Mouse (Mus musculus) heart, adult 2 months (tissue): Measurements from ENCODE around the gene Plcb3. TPM values are rescaled to one million over a fixed set of nuclear protein-coding genes. Genes with fewer than 3 reads are reported as not detected.

Experiments used
- DNase-seq, 2 experiments: peaks; one replicate each; pipeline ENCODE4 v3.0.0; 2021
- H3K27ac ChIP-seq: fragments of 200-600 bp; 2 replicates; pipeline ENCODE4 v1.8.1; 2022
- H3K27me3 ChIP-seq: fragments of 200-500 bp; 2 replicates; pipeline ENCODE4 v1.6.1; 2012; ENCODE audit warnings: mild to moderate bottlenecking, low read length, inconsistent platforms, mixed read lengths; ENCODE audit not compliant: control insufficient read depth, insufficient read depth
- H3K36me3 ChIP-seq: fragments of 200-500 bp; 2 replicates; pipeline ENCODE4 v1.6.1; 2012; ENCODE audit warnings: low read length, inconsistent platforms; ENCODE audit not compliant: control insufficient read depth, insufficient read depth
- H3K4me1 ChIP-seq: fragments of 200-500 bp; 2 replicates; pipeline ENCODE4 v1.6.1; 2011; ENCODE audit warnings: low read length; ENCODE audit not compliant: control insufficient read depth, insufficient read depth
- H3K4me3 ChIP-seq: fragments of 200-600 bp; 2 replicates; pipeline ENCODE4 v1.8.1; 2022
- H3K79me2 ChIP-seq: fragments of 200-500 bp; replicated peaks from 2 replicates; pipeline ENCODE4 v1.6.1; 2012; ENCODE audit warnings: mild to moderate bottlenecking, inconsistent platforms, low read length, moderate library complexity, mixed read lengths; ENCODE audit not compliant: control insufficient read depth, insufficient read depth
- H3K9ac ChIP-seq: fragments of 200-500 bp; 2 replicates; pipeline ENCODE4 v1.6.1; 2012; ENCODE audit warnings: low read depth, mild to moderate bottlenecking, control low read depth, inconsistent platforms, low read length, mixed read lengths
- CTCF ChIP-seq: fragments of 200-600 bp; IDR thresholded peaks from 2 replicates; pipeline ENCODE4 v1.8.1; 2022; ENCODE audit warnings: antibody characterized with exemption, mild to moderate bottlenecking, moderate library complexity
- EP300 ChIP-seq: fragments of 200-500 bp; IDR thresholded peaks from 2 replicates; pipeline ENCODE4 v1.6.1; 2011; ENCODE audit warnings: low read depth, low read length, control low read depth; ENCODE audit not compliant: insufficient read depth
- POLR2A ChIP-seq: fragments of 200-500 bp; IDR thresholded peaks from 2 replicates; pipeline ENCODE4 v1.6.1; 2011; ENCODE audit warnings: mild to moderate bottlenecking, low read depth, low read length, control low read depth; ENCODE audit not compliant: insufficient read depth
- WGBS: fragments of 180-500 bp; shearing (Covaris S2); methylation state at CpG from one replicate; pipeline ENCODE4 v1.1.7; 2018; 5-methylcytosine and 5-hydroxymethylcytosine counted together
- intact Hi-C: fragments of 180-260 bp; cut with DNase I; formaldehyde crosslinking; loops from one replicate; pipeline ENCODE4 v1.15.1; 2025
- polyA plus RNA-seq: library from polyadenylated mRNA; depleted of rRNA; stranded (reverse); fragments of >200 nt; gene quantifications from 2 replicates; pipeline ENCODE4 v1.2.3, GENCODE M21; 2012
- total RNA-seq, 2 experiments: library from RNA; stranded (reverse); gene quantifications; 2 replicates each; pipeline ENCODE4 v1.2.3; 2021

Plcb3 gene
- total and polyA plus RNA-seq, 3 experiments, result 14.6 to 27.5 (median 15.2) TPM

DNA sequence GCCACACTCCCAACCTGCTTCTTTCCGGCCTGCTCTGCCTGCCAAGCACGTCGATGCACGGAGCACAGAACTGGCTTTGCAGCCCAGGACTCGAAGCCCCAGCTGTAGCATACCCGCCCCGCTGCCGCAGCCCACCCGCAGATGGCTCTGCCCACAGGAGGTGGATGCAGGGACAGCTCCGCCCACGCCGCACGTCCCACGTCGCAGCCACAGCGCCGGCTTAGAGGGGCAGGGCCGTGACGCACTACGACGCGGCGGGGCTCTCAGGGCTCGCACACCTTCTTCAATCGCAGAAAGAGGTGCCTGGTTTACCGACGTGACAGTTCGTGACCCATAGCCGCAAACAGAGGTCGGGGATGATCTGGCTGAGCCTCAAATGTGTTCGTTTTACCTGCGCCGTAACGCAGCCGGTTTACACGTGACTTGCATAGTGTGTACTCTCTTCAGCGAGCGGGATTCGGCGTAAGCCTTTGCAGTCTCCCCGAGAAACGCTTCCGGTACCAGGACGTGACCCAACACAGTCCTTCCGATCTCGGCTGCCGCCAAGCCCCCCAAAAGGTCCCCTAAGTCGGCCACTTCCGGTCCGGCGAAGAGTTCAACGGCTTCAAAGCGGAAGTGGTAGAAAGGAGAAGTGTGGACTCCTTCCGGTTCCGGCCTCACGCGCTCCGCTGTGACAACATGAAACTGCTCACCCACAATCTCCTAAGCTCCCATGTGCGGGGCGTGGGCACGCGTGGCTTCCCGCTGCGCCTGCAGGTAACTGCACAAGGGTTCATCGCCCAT is 66.6 kb downstream of the Plcb3 start, which contains the start of the genes Trmt112 and Prdx5:
TSS of gene Trmt112 (plus strand) at position 192 of the 783 bp plus-strand sequence.
TSS of gene Prdx5 (minus strand) at position 600 of the 783 bp plus-strand sequence.
- WGBS, result under 1% methylated on average over 65 of the region's 65 CpGs
- Histone ChIP-seq H3K27me3 (no peaks in the 10 kb centered on the region), H3K4me3 (peak within 1 kb of the TSS; percentile 84), H3K27ac (peak within 1 kb of the TSS; percentile 99), H3K79me2 (no peaks in the 10 kb centered on the region; the same call in 1 of the 2 replicates), H3K9ac (peak within 1 kb of the TSS; percentile 66), H3K36me3 (no peaks in the 10 kb centered on the region), H3K4me1 (peaks cover 8% of the 10 kb centered on the region)
- intact Hi-C loops, result loop anchor here (1.0 to 2.0 kb wide), 2 partner anchors 11 to 71 kb away; no protein-coding TSS in a partner anchor
- TF ChIP-seq EP300 (peak; percentile 75; the same call in 1 of the 2 replicates), CTCF (peak; percentile 14; the same call in 1 of the 2 replicates), POLR2A (peak; percentile 89)
- peak; percentile 90 to 94 for DNase-seq

DNA sequence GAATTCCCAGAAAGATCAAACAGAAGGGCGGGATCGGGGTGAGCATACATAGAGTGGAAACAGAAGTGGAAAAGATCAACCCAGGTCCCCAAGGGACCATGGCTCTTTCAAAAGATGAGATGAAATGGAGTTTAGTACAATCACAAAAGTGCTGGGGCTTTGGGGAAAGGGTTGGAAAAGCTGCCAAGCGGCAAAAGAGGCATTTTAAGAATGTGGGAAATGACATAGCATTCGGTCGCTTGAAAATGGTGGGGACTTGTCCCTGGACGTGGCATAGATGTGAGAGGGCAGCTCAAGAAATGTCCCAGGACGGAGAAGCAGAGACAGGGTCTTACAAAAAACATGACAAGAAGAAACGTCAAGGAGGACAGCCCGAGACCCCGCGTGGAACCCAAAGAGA is 67.2 kb downstream of the Plcb3 start:
- H3K27ac ChIP-seq, result peak overlapping the region; percentile 99
- peak overlapping the region; percentile 66 for H3K9ac ChIP-seq
- H3K79me2 ChIP-seq, result no peaks in the 10 kb centered on the region; the same call in 1 of the 2 replicates
- 3% methylated on average over 11 of the region's 11 CpGs for WGBS
- DNase-seq, result no peak
- H3K27me3 ChIP-seq, result no peaks in the 10 kb centered on the region
- TF ChIP-seq POLR2A (no peak), CTCF (no peak), EP300 (no peak)
- no peaks in the 10 kb centered on the region for H3K36me3 ChIP-seq
- H3K4me3 ChIP-seq, result peak overlapping the region; percentile 84
- intact Hi-C loops, result loop anchor here (1.0 to 2.0 kb wide), 2 partner anchors 11 to 70 kb away; no protein-coding TSS in a partner anchor
- peaks cover 7% of the 10 kb centered on the region for H3K4me1 ChIP-seq

DNA sequence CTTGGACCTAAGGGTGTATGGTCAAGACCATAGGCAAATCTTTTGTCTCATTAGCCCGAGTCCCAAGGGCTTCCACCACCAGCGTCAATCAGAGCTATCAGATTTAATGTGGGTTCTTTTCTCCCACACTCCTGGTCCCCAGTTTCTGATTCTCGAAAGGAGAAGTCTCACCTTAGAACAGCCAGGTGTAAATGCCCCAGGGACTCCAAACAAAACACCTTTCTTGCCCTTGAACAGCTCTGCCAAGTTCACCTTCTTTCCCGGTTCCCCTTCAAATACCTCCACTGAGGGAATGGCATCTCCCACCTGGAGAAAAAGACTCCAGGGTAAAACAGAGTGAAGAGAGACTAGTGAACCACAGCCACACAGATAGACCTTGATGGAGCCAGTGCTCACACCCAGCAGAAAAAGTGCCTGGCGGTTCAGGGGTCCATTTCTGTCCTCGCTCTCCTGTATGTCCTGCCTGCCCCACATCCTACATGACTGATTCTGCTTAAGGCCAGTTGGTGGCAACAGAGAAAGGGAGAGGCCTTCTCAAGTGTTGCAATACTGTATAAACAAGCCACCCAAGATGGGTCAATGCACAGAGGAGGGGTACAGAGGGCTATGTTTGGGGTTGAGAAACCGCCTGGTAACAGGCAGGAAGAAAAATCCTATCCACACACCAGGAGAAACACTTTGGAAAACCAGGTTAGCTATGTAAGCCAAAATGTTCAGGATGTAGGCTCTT is 68.3 kb downstream of the Plcb3 start:
- H3K36me3 ChIP-seq, result no peaks in the 10 kb centered on the region
- 77% methylated on average over 7 of the region's 7 CpGs for WGBS
- DNase-seq, result no peak
- intact Hi-C loops, result loop anchor here (2.0 kb wide), 1 partner anchor 69 kb away; no protein-coding TSS in a partner anchor
- H3K9ac ChIP-seq, result no peak overlapping the region
- H3K4me1 ChIP-seq, result peaks cover 7% of the 10 kb centered on the region
- no peaks in the 10 kb centered on the region for H3K27me3 ChIP-seq
- H3K4me3 ChIP-seq, result peak overlapping the region; percentile 84
- TF ChIP-seq POLR2A, result no peak
- TF ChIP-seq EP300, result no peak
- no peak for TF ChIP-seq CTCF
- H3K79me2 ChIP-seq, result no peaks in the 10 kb centered on the region; the same call in 1 of the 2 replicates
- H3K27ac ChIP-seq, result no peak overlapping the region

DNA sequence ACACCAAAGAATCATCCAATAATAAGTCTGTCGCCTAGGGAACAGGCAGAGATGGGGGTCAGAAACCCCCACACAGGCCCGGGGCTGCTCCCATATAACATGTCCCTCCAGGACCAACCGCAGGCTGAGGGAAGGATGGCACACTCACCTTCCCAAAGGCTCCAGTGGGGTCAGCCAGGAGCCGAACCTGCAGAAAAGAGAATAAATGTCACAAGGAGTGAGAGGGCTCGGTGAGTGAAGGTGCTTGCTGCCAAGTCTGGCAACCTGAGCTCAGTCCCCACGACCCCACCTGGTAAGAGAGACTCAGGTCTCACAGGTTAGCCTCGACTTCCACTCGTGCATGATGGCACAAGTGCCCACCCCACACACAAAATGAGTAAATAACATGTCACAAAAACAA is 69.2 kb downstream of the Plcb3 start:
- Histone ChIP-seq H3K27ac (no peak overlapping the region), H3K79me2 (no peaks in the 10 kb centered on the region; the same call in 1 of the 2 replicates), H3K36me3 (no peaks in the 10 kb centered on the region), H3K9ac (no peak overlapping the region), H3K4me3 (no peak overlapping the region), H3K27me3 (no peaks in the 10 kb centered on the region), H3K4me1 (peaks cover 7% of the 10 kb centered on the region)
- no peak for DNase-seq
- intact Hi-C loops, result no loop called here
- 90% methylated on average over 8 of the region's 8 CpGs for WGBS
- no peak for TF ChIP-seq POLR2A
- TF ChIP-seq CTCF, result no peak

DNA sequence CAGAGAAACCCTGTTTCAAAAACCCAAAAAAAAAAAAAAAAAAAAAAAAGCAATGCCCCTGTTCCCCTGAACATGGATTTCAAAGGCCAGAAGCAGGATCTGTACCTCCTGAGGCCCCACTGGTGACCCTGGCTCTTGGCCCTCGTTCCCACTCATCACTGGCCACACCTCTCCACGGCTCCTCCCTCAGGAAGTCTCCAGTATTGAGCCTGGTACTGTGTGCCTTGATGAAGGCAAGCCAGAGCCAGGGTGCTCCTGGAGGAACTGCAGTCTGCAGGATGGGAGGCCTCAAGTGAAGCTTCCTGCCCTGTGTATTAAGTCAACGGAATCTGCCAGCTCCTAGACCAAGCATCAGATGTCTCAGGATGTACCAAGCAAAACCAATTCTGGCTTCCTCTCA is 70.1 kb downstream of the Plcb3 start:
- Histone ChIP-seq H3K4me1 (peaks cover 7% of the 10 kb centered on the region), H3K27me3 (no peaks in the 10 kb centered on the region), H3K4me3 (no peak overlapping the region), H3K79me2 (no peaks in the 10 kb centered on the region; the same call in 1 of the 2 replicates), H3K27ac (no peak overlapping the region), H3K36me3 (no peaks in the 10 kb centered on the region), H3K9ac (no peak overlapping the region)
- DNase-seq, result no peak
- intact Hi-C loops, result no loop called here
- WGBS, result 63% methylated on average over 3 of the region's 3 CpGs
- TF ChIP-seq CTCF, result no peak
- TF ChIP-seq POLR2A, result no peak
- TF ChIP-seq EP300, result no peak
